Mouse (Mus musculus) urinary bladder, postnatal 36 days (tissue): Measurements from ENCODE around the gene Selenoi.
"Not testable (repeated sequence)": the region's sequence is repeated elsewhere in the genome, so short reads cannot be mapped to it uniquely, and the experiment has no call there.

Experiments used
- DNase-seq, 2 experiments: peaks; one replicate each; pipeline ENCODE4 v3.0.0; 2022; ENCODE audit warnings: low spot score in 2 of 2, mixed read lengths in 1 of 2

Gene Selenoi

GRCm38 (mm10) chr5:30232271-30232971 is at the start of gene Selenoi:
Selenoi (plus strand) TSS chr5:30232581.
- DNase-seq = peak; percentile 99

- DNase-seq = no peak
Measured at GRCm38 (mm10) chr5:30187687-30188485, 44.5 kb upstream of the Selenoi start.

- DNase-seq = no peak
Measured at GRCm38 (mm10) chr5:30192452-30192851, 39.9 kb upstream of the Selenoi start.

- DNase-seq = no peak
Measured at GRCm38 (mm10) chr5:30195340-30195739, 37.0 kb upstream of the Selenoi start.

- DNase-seq = no peak
Measured at GRCm38 (mm10) chr5:30198257-30198656, 34.1 kb upstream of the Selenoi start.

GRCm38 (mm10) chr5:30201521-30201920 is 30.9 kb upstream of the Selenoi start:
- DNase-seq = no peak

GRCm38 (mm10) chr5:30202221-30202620 is 30.2 kb upstream of the Selenoi start:
- DNase-seq = no peak

GRCm38 (mm10) chr5:30203216-30203885 is 29.0 kb upstream of the Selenoi start:
- no peak for DNase-seq

- no peak for DNase-seq
Measured at GRCm38 (mm10) chr5:30204441-30204840, 27.9 kb upstream of the Selenoi start.

- DNase-seq = no peak
Measured at GRCm38 (mm10) chr5:30205034-30205433, 27.3 kb upstream of the Selenoi start.

GRCm38 (mm10) chr5:30205493-30205892 is 26.9 kb upstream of the Selenoi start, which contains the start of gene Adgrf3:
Adgrf3 (minus strand) TSS chr5:30205722.
- DNase-seq = no peak

- no peak for DNase-seq
Measured at GRCm38 (mm10) chr5:30207276-30207675, 25.1 kb upstream of the Selenoi start.

- not testable (repeated sequence) for DNase-seq
Measured at GRCm38 (mm10) chr5:30210758-30211157, 21.6 kb upstream of the Selenoi start.

GRCm38 (mm10) chr5:30214889-30215288 is 17.5 kb upstream of the Selenoi start:
- DNase-seq = peak; percentile 39 to 57

- DNase-seq = no peak
Measured at GRCm38 (mm10) chr5:30215970-30216369, 16.4 kb upstream of the Selenoi start.

GRCm38 (mm10) chr5:30219715-30220114 is 12.7 kb upstream of the Selenoi start:
- DNase-seq = no peak

- no peak for DNase-seq
Measured at GRCm38 (mm10) chr5:30220666-30221065, 11.7 kb upstream of the Selenoi start.

GRCm38 (mm10) chr5:30222681-30223080 is 9.7 kb upstream of the Selenoi start:
- no peak for DNase-seq

- no peak for DNase-seq
Measured at GRCm38 (mm10) chr5:30230901-30231300, 1.5 kb upstream of the Selenoi start.

GRCm38 (mm10) chr5:30231891-30232270 is 500 bp upstream of the Selenoi start:
- DNase-seq = no peak

GRCm38 (mm10) chr5:30233042-30233441 is 661 bp downstream of the Selenoi start:
- no peak for DNase-seq

- no peak for DNase-seq
Measured at GRCm38 (mm10) chr5:30233979-30234378, 1.6 kb downstream of the Selenoi start.
